Mouse (Mus musculus) left cerebral cortex, adult 18-20 months (tissue): ENCODE measurements around the gene Sept1. TPM values are rescaled to one million over a fixed set of nuclear protein-coding genes. Genes with fewer than 3 reads are reported as not detected.

ENCODE experiments used
- total RNA-seq, 2 experiments: library from RNA; stranded (reverse); gene quantifications; 2 replicates each; pipeline ENCODE4 v1.2.3; 2021

Sept1 gene
- total RNA-seq, 2 experiments from 2014 or later = 4.4 to 4.5 TPM

Other genes with a start within 250 kb of the Sept1 start
- gene Mvp, start 218.5 kb downstream of the Sept1 start, total RNA-seq = 1 to 10 TPM; 8.6 to 9.5 TPM
- gene Pagr1b, start 216.6 kb downstream of the Sept1 start, total RNA-seq = not detected
- 10 to 100 TPM; 18.7 to 35.6 TPM for gene Pagr1a, start 215.8 kb downstream of the Sept1 start, total RNA-seq
- gene Gm42742, start 212.0 kb downstream of the Sept1 start, total RNA-seq = 10 to 100 TPM; 45.7 to 55.3 TPM
- gene Prrt2, start 211.9 kb downstream of the Sept1 start, total RNA-seq = 100 to 1,000 TPM; 202 to 211 TPM
- gene Maz, start 206.1 kb downstream of the Sept1 start, total RNA-seq = 100 to 1,000 TPM; 205 to 207 TPM
- gene Kif22, start 190.7 kb downstream of the Sept1 start, total RNA-seq = 1 to 10 TPM; 3.6 to 5.7 TPM
- gene Zg16, start 145.8 kb downstream of the Sept1 start, total RNA-seq = not detected
- 1 to 10 TPM; 1.1 to 1.6 TPM for gene AI467606, start 141.8 kb downstream of the Sept1 start, total RNA-seq
- under 1 TPM; 0.54 to 0.63 TPM for gene Qprt, start 110.9 kb downstream of the Sept1 start, total RNA-seq
- under 1 TPM; 0.09 to 0.16 TPM for gene Spn, start 95.3 kb downstream of the Sept1 start, total RNA-seq
- 10 to 100 TPM; 88.0 to 90.2 TPM for gene Cd2bp2, start 37.1 kb downstream of the Sept1 start, total RNA-seq
- 10 to 100 TPM; 90.8 to 94.1 TPM for gene Tbc1d10b, start 24.7 kb downstream of the Sept1 start, total RNA-seq
- gene Mylpf, start 24.2 kb downstream of the Sept1 start, total RNA-seq = 1 to 10 TPM; 2.1 to 3.0 TPM
- gene Zfp553, start 69 bp downstream of the Sept1 start, total RNA-seq = 10 to 100 TPM; 21.3 to 22.1 TPM
- gene Zfp771, start 11.1 kb upstream of the Sept1 start, total RNA-seq = 10 to 100 TPM; 55.2 to 57.9 TPM
- 10 to 100 TPM; 20.8 to 23.2 TPM for gene Dctpp1, start 27.6 kb upstream of the Sept1 start, total RNA-seq
- gene Sephs2, start 40.9 kb upstream of the Sept1 start, total RNA-seq = 10 to 100 TPM; 33.4 to 35.8 TPM
- gene Itgal, start 63.1 kb upstream of the Sept1 start, total RNA-seq = under 1 TPM; 0.42 to 0.86 TPM
- 10 to 100 TPM; 13.7 to 14.5 TPM for gene Zfp768, start 112.5 kb upstream of the Sept1 start, total RNA-seq
- gene Zfp747, start 142.9 kb upstream of the Sept1 start, total RNA-seq = 1 to 10 TPM; 6.6 to 7.4 TPM
- 1 to 10 TPM; 3.9 to 4.8 TPM for gene 9130019O22Rik, start 154.0 kb upstream of the Sept1 start, total RNA-seq
- 1 to 10 TPM; 7.4 to 7.6 TPM for gene E430018J23Rik, start 160.5 kb upstream of the Sept1 start, total RNA-seq
- 1 to 10 TPM; 4.3 to 4.8 TPM for gene Zfp764, start 173.7 kb upstream of the Sept1 start, total RNA-seq
- 10 to 100 TPM; 12.7 to 15.7 TPM for gene Zfp688, start 188.9 kb upstream of the Sept1 start, total RNA-seq
- 1 to 10 TPM; 5.4 to 6.2 TPM for gene Zfp689, start 216.0 kb upstream of the Sept1 start, total RNA-seq
- 10 to 100 TPM; 24.6 to 33.0 TPM for gene Prr14, start 226.5 kb upstream of the Sept1 start, total RNA-seq
- 10 to 100 TPM; 54.5 to 57.8 TPM for gene Fbrs, start 246.1 kb upstream of the Sept1 start, total RNA-seq